Mouse (Mus musculus) hindbrain, embryonic 10.5 days (tissue): ENCODE data around the gene Clrn3. TPM values are rescaled to one million over a fixed set of nuclear protein-coding genes. Genes with fewer than 3 reads are reported as not detected.
"Not testable (repeated sequence)": the region's sequence is repeated elsewhere in the genome, so short reads cannot be mapped to it uniquely, and the experiment has no call there.

Experiments used
- DNase-seq: peaks from one replicate; pipeline ENCODE4 v3.0.0-alpha.2; 2017; ENCODE audit warnings: low spot score
- H3K27ac ChIP-seq: fragments of 300-500 bp; sonication (generic); 2 replicates; pipeline ENCODE4 v1.5.1; 2016; ENCODE audit warnings: mild to moderate bottlenecking, moderate library complexity
- H3K27me3 ChIP-seq: fragments of 300-500 bp; sonication (generic); 2 replicates; pipeline ENCODE4 v1.6.1; 2016; ENCODE audit warnings: mild to moderate bottlenecking; ENCODE audit not compliant: poor library complexity, insufficient read depth, severe bottlenecking
- H3K36me3 ChIP-seq: fragments of 300-500 bp; sonication (generic); 2 replicates; pipeline ENCODE4 v1.6.1; 2016; ENCODE audit warnings: mild to moderate bottlenecking, moderate library complexity
- H3K4me1 ChIP-seq: fragments of 300-500 bp; sonication (generic); replicated peaks from 2 replicates; pipeline ENCODE4 v1.6.1; 2016; ENCODE audit warnings: mild to moderate bottlenecking
- H3K4me3 ChIP-seq: fragments of 300-500 bp; sonication (generic); 2 replicates; pipeline ENCODE4 v1.5.1; 2016; ENCODE audit warnings: mild to moderate bottlenecking, moderate library complexity
- H3K9me3 ChIP-seq: fragments of 300-500 bp; sonication (generic); 2 replicates; pipeline ENCODE4 v1.6.1; 2016; ENCODE audit warnings: mild to moderate bottlenecking, moderate library complexity
- WGBS: fragments of 180-500 bp; shearing (Covaris S2); methylation state at CpG from one replicate; pipeline ENCODE4 v1.1.7; 2016; 5-methylcytosine and 5-hydroxymethylcytosine counted together
- polyA plus RNA-seq: library from polyadenylated mRNA; unstranded; fragments of >200 nt; fragmentation: Nextera tagmentation; extraction: Ambion mirVana; gene quantifications from 2 replicates; pipeline ENCODE4 v1.2.1, GENCODE M21; 2016

Gene Clrn3
- polyA plus RNA-seq, result not detected in 2 replicates

- DNase-seq, result no peak
- Histone ChIP-seq H3K36me3 (no peaks in the 10 kb centered on the region), H3K9me3 (no peaks in the 10 kb centered on the region), H3K27ac (no peak within 1 kb of the TSS), H3K4me1 (no peaks in the 10 kb centered on the region), H3K27me3 (0 out of 2 replicates have a peak, but pooled peaks cover 5% of the 10 kb centered on the region), H3K4me3 (no peak within 1 kb of the TSS)
- 88% methylated on average over 7 of the region's 7 CpGs for WGBS
Observed at GRCm38 (mm10) chr7:135528515-135528914, at the start of gene Clrn3. Gene Clrn3 (minus strand): TSS chr7:135528654.

DNA sequence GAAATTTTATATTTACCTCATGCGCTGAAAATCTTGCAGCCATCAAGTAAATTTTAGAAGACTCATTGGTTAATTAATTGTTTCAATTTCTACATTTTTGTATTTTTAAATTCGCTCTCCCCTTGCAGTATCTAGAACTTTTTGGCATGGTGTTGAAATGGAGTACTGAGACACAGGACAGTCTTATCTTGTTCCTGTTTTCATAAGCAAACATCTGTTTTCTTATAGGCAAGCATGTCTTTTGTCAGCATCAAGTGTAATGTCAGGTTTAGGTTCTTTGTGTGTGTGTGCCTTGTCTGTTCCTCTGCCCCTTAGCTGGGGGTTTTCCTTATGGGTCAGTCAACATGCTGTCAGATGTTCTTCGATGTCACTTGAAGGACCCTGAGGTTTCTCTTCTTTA, 47.9 kb upstream of the Clrn3 start:
- no peak for DNase-seq
- H3K9me3 ChIP-seq, result no peaks in the 10 kb centered on the region
- no peaks in the 10 kb centered on the region for H3K36me3 ChIP-seq
- no peaks in the 10 kb centered on the region for H3K27me3 ChIP-seq
- 90% methylated on average over 3 of the region's 3 CpGs for WGBS
- no peak overlapping the region for H3K27ac ChIP-seq
- H3K4me3 ChIP-seq, result no peak overlapping the region
- H3K4me1 ChIP-seq, result peaks cover 11% of the 10 kb centered on the region; the same call in 1 of the 2 replicates

- H3K27me3 ChIP-seq, H3K9me3 ChIP-seq, H3K36me3 ChIP-seq, H3K27ac ChIP-seq, DNase-seq, H3K4me3 ChIP-seq: not testable (repeated sequence)
- peaks cover 14% of the 10 kb centered on the region; the same call in 1 of the 2 replicates for H3K4me1 ChIP-seq
- WGBS, result 83% methylated on average over 7 of the region's 7 CpGs
Observed at GRCm38 (mm10) chr7:135575319-135576069, 47.0 kb upstream of the Clrn3 start.

- DNase-seq, result peak; percentile 23
- H3K27ac ChIP-seq, result no peak overlapping the region
Observed at GRCm38 (mm10) chr7:135571951-135572559, 43.6 kb upstream of the Clrn3 start.

GRCm38 (mm10) chr7:135571392-135571791, 42.9 kb upstream of the Clrn3 start:
- Histone ChIP-seq H3K4me3 (no peak overlapping the region), H3K27ac (no peak overlapping the region), H3K36me3 (no peaks in the 10 kb centered on the region), H3K4me1 (peaks cover 10% of the 10 kb centered on the region), H3K9me3 (0 out of 2 replicates have a peak, but pooled peaks cover 5% of the 10 kb centered on the region), H3K27me3 (no peaks in the 10 kb centered on the region)
- no peak for DNase-seq

More at GRCm38 (mm10) chr7:135571951-135572559, 43.6 kb upstream of the Clrn3 start:
- Histone ChIP-seq H3K36me3 (no peaks in the 10 kb centered on the region), H3K9me3 (0 out of 2 replicates have a peak, but pooled peaks cover 5% of the 10 kb centered on the region), H3K27me3 (no peaks in the 10 kb centered on the region), H3K4me3 (no peak overlapping the region), H3K4me1 (peaks cover 10% of the 10 kb centered on the region; the same call in 1 of the 2 replicates)
- WGBS, result 66% methylated on average over 10 of the region's 10 CpGs

- peaks cover 14% of the 10 kb centered on the region for H3K4me1 ChIP-seq
- H3K36me3 ChIP-seq, result no peaks in the 10 kb centered on the region
- no peak for DNase-seq
- no peak overlapping the region for H3K4me3 ChIP-seq
- no peak overlapping the region for H3K27ac ChIP-seq
- no peaks in the 10 kb centered on the region for H3K27me3 ChIP-seq
- H3K9me3 ChIP-seq, result 0 out of 2 replicates have a peak, but pooled peaks cover 5% of the 10 kb centered on the region
- whole genome bisulfite sequencing, result 80% methylated on average over 2 of the region's 2 CpGs
Observed at GRCm38 (mm10) chr7:135568550-135568949, 40.1 kb upstream of the Clrn3 start.

DNA sequence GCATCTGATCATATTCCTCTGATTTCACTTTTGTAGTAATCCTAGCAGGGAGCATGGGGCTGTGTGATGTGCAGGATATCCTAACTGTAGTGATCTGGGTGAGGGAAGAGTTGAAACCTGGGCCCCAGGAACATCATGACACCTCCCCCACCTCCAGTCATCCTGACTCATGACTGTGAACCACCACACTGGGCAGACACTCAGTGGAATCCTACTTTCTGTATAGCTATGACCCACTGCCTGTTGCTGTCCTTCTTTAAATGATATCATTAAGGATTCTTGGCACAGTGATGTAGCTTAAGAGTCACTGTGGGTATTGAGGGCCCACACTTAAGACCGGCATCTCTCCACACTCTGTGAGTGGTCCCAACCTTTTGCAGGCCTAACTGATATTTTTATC, 39.1 kb upstream of the Clrn3 start:
- 87% methylated on average over 1 of the region's 1 CpGs for WGBS
- Histone ChIP-seq H3K36me3 (no peaks in the 10 kb centered on the region), H3K4me1 (peaks cover 14% of the 10 kb centered on the region), H3K27ac (no peak overlapping the region), H3K27me3 (no peaks in the 10 kb centered on the region), H3K4me3 (no peak overlapping the region), H3K9me3 (0 out of 2 replicates have a peak, but pooled peaks cover 5% of the 10 kb centered on the region)
- no peak for DNase-seq

GRCm38 (mm10) chr7:135566013-135566412, 37.6 kb upstream of the Clrn3 start:
- DNase-seq, result no peak
- peaks cover 7% of the 10 kb centered on the region; the same call in 1 of the 2 replicates for H3K4me1 ChIP-seq
- H3K36me3 ChIP-seq, result no peaks in the 10 kb centered on the region
- H3K9me3 ChIP-seq, result 0 out of 2 replicates have a peak, but pooled peaks cover 5% of the 10 kb centered on the region
- no peak overlapping the region for H3K4me3 ChIP-seq
- 83% methylated on average over 5 of the region's 5 CpGs for WGBS
- H3K27ac ChIP-seq, result no peak overlapping the region
- H3K27me3 ChIP-seq, result no peaks in the 10 kb centered on the region

DNA sequence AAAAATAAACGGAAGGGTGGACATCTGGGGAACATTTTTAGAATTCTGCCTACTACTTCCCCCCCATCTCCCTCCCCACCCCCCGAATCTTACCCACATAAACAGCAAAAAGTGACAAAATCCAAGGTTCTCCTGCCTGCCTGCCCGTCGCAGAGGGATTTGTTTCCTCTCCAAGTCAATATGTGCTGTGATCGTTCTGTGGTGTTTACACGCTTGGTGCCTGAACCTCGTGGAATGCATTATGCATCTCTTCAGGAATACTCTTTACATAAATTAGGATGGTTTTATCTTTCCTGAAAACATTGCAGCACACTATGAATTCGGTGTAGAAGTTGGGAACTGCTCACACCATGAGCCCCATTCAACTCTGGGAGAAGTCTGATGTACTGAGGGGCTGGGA, 35.6 kb upstream of the Clrn3 start:
- DNase-seq, result no peak
- no peaks in the 10 kb centered on the region for H3K27me3 ChIP-seq
- H3K4me1 ChIP-seq, result peaks cover 7% of the 10 kb centered on the region; the same call in 1 of the 2 replicates
- 83% methylated on average over 8 of the region's 8 CpGs for WGBS
- no peaks in the 10 kb centered on the region for H3K36me3 ChIP-seq
- no peaks in the 10 kb centered on the region for H3K9me3 ChIP-seq
- H3K27ac ChIP-seq, result no peak overlapping the region
- H3K4me3 ChIP-seq, result no peak overlapping the region

GRCm38 (mm10) chr7:135560280-135560679, 31.8 kb upstream of the Clrn3 start:
- H3K4me3 ChIP-seq, result no peak overlapping the region
- H3K27me3 ChIP-seq, result no peaks in the 10 kb centered on the region
- 0 out of 2 replicates have a peak, but pooled peaks cover 4% of the 10 kb centered on the region for H3K4me1 ChIP-seq
- no peaks in the 10 kb centered on the region for H3K9me3 ChIP-seq
- no peaks in the 10 kb centered on the region for H3K36me3 ChIP-seq
- DNase-seq, result no peak
- H3K27ac ChIP-seq, result no peak overlapping the region
- WGBS, result 68% methylated on average over 1 of the region's 1 CpGs

- Histone ChIP-seq H3K36me3 (no peaks in the 10 kb centered on the region), H3K27ac (no peak overlapping the region), H3K27me3 (peaks cover 7% of the 10 kb centered on the region; the same call in 1 of the 2 replicates), H3K4me3 (no peak overlapping the region), H3K9me3 (no peaks in the 10 kb centered on the region), H3K4me1 (0 out of 2 replicates have a peak, but pooled peaks cover 4% of the 10 kb centered on the region)
- no peak for DNase-seq
- WGBS, result 86% methylated on average over 3 of the region's 3 CpGs
Observed at GRCm38 (mm10) chr7:135556663-135557402, 28.4 kb upstream of the Clrn3 start.

DNA sequence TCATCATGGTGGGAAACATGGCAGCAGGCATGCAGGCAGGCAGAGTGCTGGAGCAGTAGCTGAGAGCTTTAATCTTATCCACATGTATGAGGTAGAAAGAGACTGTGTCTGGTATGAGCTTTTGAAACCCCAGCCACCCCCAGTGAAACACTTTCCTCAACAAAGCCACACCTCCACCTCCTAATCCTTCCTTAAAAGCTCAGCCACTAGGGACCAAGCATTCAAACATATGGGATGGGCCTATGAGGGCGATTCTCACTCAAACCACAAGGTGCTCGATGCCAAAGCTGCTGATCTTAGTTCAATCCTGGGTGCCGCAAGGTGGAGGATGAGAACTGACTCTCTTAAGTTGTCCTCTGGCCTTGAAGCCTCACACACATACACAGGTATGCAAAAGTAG, 25.1 kb upstream of the Clrn3 start:
- DNase-seq, result no peak
- Histone ChIP-seq H3K27ac (no peak overlapping the region), H3K4me3 (no peak overlapping the region), H3K27me3 (peaks cover 7% of the 10 kb centered on the region; the same call in 1 of the 2 replicates), H3K4me1 (peaks cover 6% of the 10 kb centered on the region), H3K36me3 (no peaks in the 10 kb centered on the region), H3K9me3 (no peaks in the 10 kb centered on the region)
- WGBS, result 82% methylated on average over 3 of the region's 3 CpGs
